Mouse (Mus musculus) hindbrain, embryonic 16.5 days (tissue): ENCODE measurements around the gene Zfp652. TPM values are rescaled to one million over a fixed set of nuclear protein-coding genes. Genes with fewer than 3 reads are reported as not detected.

Experiments used
- ATAC-seq: fragments of 200-750 bp; cut with Nextera tagmentation; 2 replicates; pipeline ENCODE4 v1.8.0; 2017; ENCODE audit warnings: moderate TSS enrichment, moderate library complexity
- H3K27ac ChIP-seq: fragments of 300-500 bp; sonication (generic); 2 replicates; pipeline ENCODE4 v1.5.1; 2014; ENCODE audit warnings: low read depth, mild to moderate bottlenecking, control low read depth, low read length, moderate library complexity
- H3K27me3 ChIP-seq: fragments of 300-500 bp; sonication (generic); replicated peaks from 2 replicates; pipeline ENCODE4 v1.6.1; 2014; ENCODE audit warnings: low read length; ENCODE audit not compliant: control insufficient read depth, insufficient read depth
- H3K36me3 ChIP-seq: fragments of 300-500 bp; sonication (generic); 2 replicates; pipeline ENCODE4 v1.6.1; 2014; ENCODE audit warnings: mild to moderate bottlenecking, low read length, moderate library complexity, mixed read lengths; ENCODE audit not compliant: control insufficient read depth, insufficient read depth
- H3K4me1 ChIP-seq: fragments of 300-500 bp; sonication (generic); 2 replicates; pipeline ENCODE4 v1.6.1; 2014; ENCODE audit warnings: low read depth, low read length; ENCODE audit not compliant: control insufficient read depth, insufficient read depth
- H3K4me2 ChIP-seq: fragments of 300-500 bp; sonication (generic); 2 replicates; pipeline ENCODE4 v1.6.1; 2014; ENCODE audit warnings: mild to moderate bottlenecking, low read length, control low read depth, moderate library complexity
- H3K4me3 ChIP-seq: fragments of 300-500 bp; sonication (generic); 2 replicates; pipeline ENCODE4 v1.5.1; 2014; ENCODE audit warnings: mild to moderate bottlenecking, low read length, control low read depth, moderate library complexity
- H3K9ac ChIP-seq: fragments of 300-500 bp; sonication (generic); 2 replicates; pipeline ENCODE4 v1.6.1; 2014; ENCODE audit warnings: low read depth, mild to moderate bottlenecking, control low read depth, low read length, moderate library complexity
- H3K9me3 ChIP-seq: fragments of 300-500 bp; sonication (generic); 2 replicates; pipeline ENCODE4 v1.6.1; 2014; ENCODE audit warnings: mild to moderate bottlenecking, low read length, moderate library complexity; ENCODE audit not compliant: control insufficient read depth
- WGBS: fragments of 180-500 bp; shearing (Covaris S2); extraction: QIAGEN DNeasy Blood & Tissue Kit; methylation state at CpG from one replicate; pipeline ENCODE4 v1.1.7; 2014; 5-methylcytosine and 5-hydroxymethylcytosine counted together
- polyA plus RNA-seq: library from polyadenylated mRNA; unstranded; fragments of >200 nt; fragmentation: Nextera tagmentation; extraction: Ambion mirVana; gene quantifications from 2 replicates; pipeline ENCODE4 v1.2.1, GENCODE M21; 2015

Gene Zfp652
- polyA plus RNA-seq, 1 experiment from 2014 or later: 21.7 TPM

- Histone ChIP-seq H3K9ac (no peak overlapping the region), H3K27ac (no peak overlapping the region), H3K9me3 (no peaks in the 10 kb centered on the region), H3K4me1 (peaks cover 8% of the 10 kb centered on the region), H3K4me2 (no peak overlapping the region), H3K27me3 (peaks cover 13% of the 10 kb centered on the region), H3K36me3 (no peaks in the 10 kb centered on the region), H3K4me3 (no peak overlapping the region)
- WGBS: 57% methylated on average over 8 of the region's 8 CpGs
- no peak for ATAC-seq
These were observed 126.8 kb downstream of the Zfp652 start for GRCm38 (mm10) chr11:95838999-95839868.

DNA sequence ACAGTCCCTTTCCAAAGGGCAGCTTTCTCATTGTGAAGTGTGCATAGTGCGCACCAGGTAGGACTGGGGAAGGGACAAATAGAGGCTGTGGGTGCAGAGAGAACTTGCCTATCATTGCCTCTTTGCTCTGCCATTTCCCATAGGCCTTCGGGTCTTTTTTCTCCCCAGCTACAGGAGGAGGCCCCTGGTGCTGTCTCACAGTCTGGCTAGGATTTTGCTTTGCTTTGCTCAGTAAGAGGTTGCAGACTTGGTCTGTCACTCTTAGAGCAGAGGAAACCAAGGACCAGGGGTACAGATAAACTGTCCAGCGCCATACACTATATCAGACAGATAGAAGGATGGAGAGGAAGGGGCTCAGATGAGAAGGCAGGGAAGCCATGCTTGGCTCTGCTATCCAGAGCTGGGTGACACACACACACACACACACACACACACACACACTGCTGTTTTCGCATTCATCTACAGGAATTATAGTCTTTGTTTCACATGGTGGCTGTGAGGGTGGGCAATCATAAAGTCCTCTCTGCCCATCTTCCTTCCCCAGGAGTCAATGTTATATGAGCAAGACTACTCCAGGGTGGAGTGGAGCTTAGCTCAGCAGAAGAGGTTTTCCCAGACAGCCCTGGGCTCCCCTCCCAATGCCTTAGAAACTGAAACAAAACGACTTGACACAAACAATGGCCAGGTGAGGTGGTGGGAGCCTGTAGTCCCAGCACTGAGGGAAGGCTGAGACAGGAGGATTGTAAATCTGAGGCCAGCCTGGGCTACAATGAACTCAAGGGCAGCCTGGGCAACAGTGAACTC lies 128.4 kb downstream of the Zfp652 start:
- no peak for ATAC-seq
- WGBS: 76% methylated on average over 5 of the region's 5 CpGs
- H3K36me3 ChIP-seq: no peaks in the 10 kb centered on the region
- H3K27ac ChIP-seq: no peak overlapping the region
- no peak overlapping the region for H3K4me3 ChIP-seq
- no peak overlapping the region for H3K4me2 ChIP-seq
- no peaks in the 10 kb centered on the region for H3K9me3 ChIP-seq
- H3K9ac ChIP-seq: no peak overlapping the region
- peaks cover 3% of the 10 kb centered on the region; the same call in 1 of the 2 replicates for H3K27me3 ChIP-seq
- H3K4me1 ChIP-seq: peaks cover 8% of the 10 kb centered on the region; the same call in 1 of the 2 replicates

- Histone ChIP-seq H3K9me3 (no peaks in the 10 kb centered on the region), H3K4me1 (peaks cover 7% of the 10 kb centered on the region; the same call in 1 of the 2 replicates), H3K9ac (no peak overlapping the region), H3K27me3 (no peaks in the 10 kb centered on the region; the same call in 1 of the 2 replicates), H3K27ac (no peak overlapping the region), H3K4me3 (no peak overlapping the region), H3K4me2 (no peak overlapping the region), H3K36me3 (no peaks in the 10 kb centered on the region)
- 60% methylated on average over 10 of the region's 10 CpGs for WGBS
- no peak for ATAC-seq
These were observed 129.0 kb downstream of the Zfp652 start for GRCm38 (mm10) chr11:95841498-95841830.

- H3K27me3 ChIP-seq: no peaks in the 10 kb centered on the region
- H3K4me3 ChIP-seq: no peak within 1 kb of the TSS
- no peak within 1 kb of the TSS for H3K27ac ChIP-seq
- no peak for ATAC-seq
- H3K9ac ChIP-seq: no peak within 1 kb of the TSS
- H3K4me2 ChIP-seq: no peak within 1 kb of the TSS
- peaks cover 2% of the 10 kb centered on the region; the same call in 1 of the 2 replicates for H3K4me1 ChIP-seq
- WGBS: 19% methylated on average over 11 of the region's 11 CpGs
- no peaks in the 10 kb centered on the region for H3K9me3 ChIP-seq
- H3K36me3 ChIP-seq: no peaks in the 10 kb centered on the region
These were observed 129.7 kb downstream of the Zfp652 start, which contains the start of gene Abi3 for GRCm38 (mm10) chr11:95842074-95842681. Gene Abi3, minus strand, starts transcription at chr11:95842476.

DNA sequence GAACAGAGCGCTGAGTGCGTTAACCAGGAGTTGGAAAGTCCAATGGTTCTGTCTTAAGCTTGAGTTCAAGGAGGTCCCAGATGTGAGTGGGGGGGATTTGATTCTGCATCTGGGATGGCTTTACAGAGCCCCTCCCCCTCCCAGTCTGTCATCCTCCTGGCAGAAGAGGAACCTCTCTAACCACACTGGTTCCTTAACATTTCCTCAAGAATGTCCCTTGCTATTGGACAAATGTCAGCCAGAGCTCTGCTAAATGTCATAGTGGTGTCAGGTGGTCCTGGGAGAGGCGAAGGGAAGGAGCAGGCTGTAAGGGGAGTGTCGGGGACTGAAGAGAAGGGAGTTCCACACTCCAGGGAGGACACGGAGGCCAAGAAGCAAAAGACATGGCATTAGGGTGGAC lies 130.5 kb downstream of the Zfp652 start:
- H3K27me3 ChIP-seq: no peaks in the 10 kb centered on the region
- H3K9me3 ChIP-seq: no peaks in the 10 kb centered on the region
- H3K4me2 ChIP-seq: no peak overlapping the region

GRCm38 (mm10) chr11:95843421-95843950 lies 131.0 kb downstream of the Zfp652 start:
- no peak for ATAC-seq
- WGBS: 59% methylated on average over 6 of the region's 6 CpGs
- H3K27ac ChIP-seq: no peak overlapping the region

More for the DNA sequence above, 130.5 kb downstream of the Zfp652 start:
- no peak for ATAC-seq
- Histone ChIP-seq H3K4me1 (no peaks in the 10 kb centered on the region), H3K4me3 (no peak overlapping the region), H3K36me3 (no peaks in the 10 kb centered on the region), H3K27ac (no peak overlapping the region), H3K9ac (no peak overlapping the region)
- 80% methylated on average over 5 of the region's 5 CpGs for WGBS

GRCm38 (mm10) chr11:95844935-95845334 lies 132.5 kb downstream of the Zfp652 start:
- H3K9ac ChIP-seq: no peak overlapping the region
- no peaks in the 10 kb centered on the region for H3K36me3 ChIP-seq
- H3K4me3 ChIP-seq: no peak overlapping the region
- H3K4me1 ChIP-seq: no peaks in the 10 kb centered on the region
- no peak for ATAC-seq
- H3K4me2 ChIP-seq: no peak overlapping the region
- no peaks in the 10 kb centered on the region for H3K9me3 ChIP-seq
- no peaks in the 10 kb centered on the region for H3K27me3 ChIP-seq
- H3K27ac ChIP-seq: no peak overlapping the region
- 86% methylated on average over 4 of the region's 4 CpGs for WGBS

More at GRCm38 (mm10) chr11:95843421-95843950, 131.0 kb downstream of the Zfp652 start:
- no peaks in the 10 kb centered on the region for H3K36me3 ChIP-seq
- no peak overlapping the region for H3K9ac ChIP-seq
- H3K4me1 ChIP-seq: no peaks in the 10 kb centered on the region
- H3K4me2 ChIP-seq: no peak overlapping the region
- H3K27me3 ChIP-seq: no peaks in the 10 kb centered on the region
- no peaks in the 10 kb centered on the region for H3K9me3 ChIP-seq
- H3K4me3 ChIP-seq: no peak overlapping the region

GRCm38 (mm10) chr11:95850898-95851297 lies 138.4 kb downstream of the Zfp652 start:
- ATAC-seq: no peak

More at GRCm38 (mm10) chr11:95850898-95851297, 138.4 kb downstream of the Zfp652 start:
- H3K4me2 ChIP-seq: no peak overlapping the region
- WGBS: 72% methylated on average over 2 of the region's 2 CpGs
- H3K36me3 ChIP-seq: no peaks in the 10 kb centered on the region
- no peaks in the 10 kb centered on the region for H3K9me3 ChIP-seq
- H3K27ac ChIP-seq: no peak overlapping the region
- H3K9ac ChIP-seq: no peak overlapping the region
- no peak overlapping the region for H3K4me3 ChIP-seq
- no peaks in the 10 kb centered on the region for H3K4me1 ChIP-seq
- no peaks in the 10 kb centered on the region for H3K27me3 ChIP-seq
